Mouse (Mus musculus) small intestine, adult 2 months (tissue): Measurements from ENCODE around the gene Mrps17.

Experiments
- CTCF ChIP-seq: fragments of 200-500 bp; IDR thresholded peaks from 2 replicates; pipeline ENCODE4 v1.5.1; 2012; ENCODE audit warnings: low read depth, mild to moderate bottlenecking, control low read depth, inconsistent platforms, low read length, moderate library complexity, mixed read lengths; ENCODE audit not compliant: insufficient replicate concordance, insufficient read length; ENCODE audit errors: extremely low read depth
- POLR2A ChIP-seq: fragments of 200-500 bp; IDR thresholded peaks from 2 replicates; pipeline ENCODE4 v1.6.1; 2012; ENCODE audit warnings: low read depth, mild to moderate bottlenecking, control low read depth, inconsistent platforms, low read length, moderate library complexity

DNA sequence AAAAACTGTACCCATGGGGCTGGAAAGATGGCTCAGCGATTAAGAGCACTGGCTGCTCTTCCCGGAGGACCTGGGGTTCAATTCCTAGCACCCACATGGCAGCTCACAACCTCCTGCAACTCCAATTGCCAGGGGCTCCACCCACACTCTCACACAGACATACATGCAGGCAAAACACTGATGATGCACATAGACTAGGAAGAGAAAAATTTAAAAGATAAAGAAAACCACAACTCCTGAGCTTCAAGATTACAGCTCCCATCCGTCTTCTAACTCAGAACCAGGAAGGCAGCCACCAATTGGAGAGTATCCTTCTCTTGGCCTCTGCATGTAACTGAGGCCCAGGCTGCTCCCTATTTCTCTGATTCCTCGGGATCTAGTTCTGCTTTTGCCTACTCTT, 9.0 kb downstream of the Mrps17 start:
- TF ChIP-seq CTCF: no peak
- no peak for TF ChIP-seq POLR2A
